Mouse (Mus musculus): ENCODE measurements around the gene Ica1.

DNA sequence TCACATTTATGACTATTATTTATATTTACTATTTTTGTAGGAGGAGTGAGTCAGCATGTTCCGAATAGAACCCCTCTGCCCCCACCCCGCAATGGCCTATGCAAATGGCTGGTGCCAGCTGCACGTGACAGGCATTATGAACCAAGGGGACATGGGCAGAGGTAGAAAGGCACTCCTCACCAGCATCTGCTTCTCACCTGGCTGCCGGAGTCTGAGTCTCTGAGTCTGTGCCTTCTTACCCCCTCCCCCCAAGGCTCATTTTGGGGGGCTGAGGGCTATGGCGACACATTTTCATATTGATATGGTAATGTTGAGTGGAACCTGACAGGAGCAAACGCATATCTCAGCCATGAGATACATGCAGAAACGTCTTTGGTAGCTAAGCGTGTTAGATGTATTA lies 97.4 kb downstream of the Ica1 start:
- TF ChIP-seq CTCF (IDR thresholded peaks at IDR 0.05): no peak
- TF ChIP-seq EP300 (IDR thresholded peaks at IDR 0.05): no peak
